Mouse (Mus musculus): ENCODE results near the gene Dynll2. TPM values are rescaled to one million over a fixed set of nuclear protein-coding genes. Genes with fewer than 3 reads are reported as not detected.

Dynll2 gene
- total RNA-seq, 2 experiments from 2014 or later = 193 to 205 TPM

DNA sequence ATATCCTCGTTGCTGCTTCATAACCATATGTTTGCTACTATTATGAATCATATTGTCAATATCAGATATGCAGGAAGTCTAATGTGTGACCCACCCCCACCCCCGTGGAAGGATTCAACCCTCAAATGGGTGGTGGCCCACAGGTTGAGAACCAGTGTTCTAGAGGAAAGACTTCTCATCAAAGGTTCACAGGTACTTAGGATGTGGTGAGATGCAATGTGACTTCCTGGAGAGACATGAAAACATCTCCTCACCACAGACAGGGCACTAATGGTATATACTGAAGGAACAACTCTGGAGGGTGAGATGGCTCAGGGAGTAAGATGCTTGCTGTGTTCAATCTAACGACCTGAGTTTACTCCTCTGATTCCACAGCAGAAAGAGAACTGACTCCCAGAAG is 51.9 kb downstream of the Dynll2 start:
- Histone ChIP-seq H3K4me3 (no peak overlapping the region), H3K27ac (no peak overlapping the region)
- DNase-seq = no peak
- intact Hi-C loops (cut with DNase I) = no loop called here
- TF ChIP-seq CTCF (IDR thresholded peaks at IDR 0.05) = no peak

DNA sequence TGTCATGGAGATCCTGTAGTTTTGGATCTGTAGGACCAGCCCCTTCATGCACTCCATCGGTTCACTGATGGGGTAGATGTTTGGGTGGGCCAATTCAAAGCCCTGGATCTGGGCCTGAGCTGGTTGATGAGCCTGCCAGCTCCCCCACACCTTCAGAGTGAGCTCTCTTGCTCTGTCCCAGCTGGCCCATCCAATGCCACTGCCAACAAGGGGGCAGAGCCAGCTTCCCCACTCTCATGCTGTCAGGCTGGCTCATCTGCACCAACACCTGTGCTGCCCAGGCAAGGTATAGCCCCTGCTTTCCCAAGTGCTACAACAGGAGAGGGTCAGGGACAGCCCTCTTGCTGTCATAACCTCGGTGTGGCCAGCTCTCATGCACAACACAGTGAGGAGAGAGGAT is 53.6 kb downstream of the Dynll2 start:
- intact Hi-C loops (cut with DNase I) = no loop called here
- Histone ChIP-seq H3K27ac (no peak overlapping the region), H3K4me3 (no peak overlapping the region)
- TF ChIP-seq CTCF (IDR thresholded peaks at IDR 0.05) = no peak
- no peak for DNase-seq

DNA sequence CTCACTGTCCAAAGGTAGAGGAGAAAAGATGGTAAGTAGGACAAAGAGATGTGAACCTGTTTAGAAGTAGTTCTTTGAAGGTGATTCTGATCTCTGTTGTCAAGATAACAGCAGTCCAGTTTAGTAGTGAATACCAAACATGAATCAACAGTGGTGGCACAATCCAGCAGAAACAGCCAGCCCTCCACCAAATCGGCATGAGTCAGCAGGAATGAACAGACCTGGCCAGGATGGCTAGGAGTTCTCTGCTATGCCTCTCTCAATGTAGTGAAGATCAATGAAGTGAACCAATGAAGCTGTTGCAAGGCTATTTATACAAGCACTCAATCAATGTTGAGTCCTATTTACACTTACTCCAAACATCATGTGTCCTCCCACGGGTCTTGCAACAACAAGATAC is 57.0 kb downstream of the Dynll2 start:
- intact Hi-C loops (cut with DNase I) = no loop called here
- no peak for DNase-seq
- Histone ChIP-seq H3K27ac (no peak overlapping the region), H3K4me3 (no peak overlapping the region)
- TF ChIP-seq CTCF (IDR thresholded peaks at IDR 0.05) = no peak

Other genes with a start within 250 kb of the Dynll2 start
- gene Supt4a, start 250.0 kb downstream of the Dynll2 start, total RNA-seq (2021) = 10 to 100 TPM; 36.8 TPM
- not detected for gene Tspoap1, start 227.0 kb downstream of the Dynll2 start, total RNA-seq (2021)
- not detected for gene Mpo, start 194.0 kb downstream of the Dynll2 start, total RNA-seq (2021)
- not detected for gene Lpo, start 159.2 kb downstream of the Dynll2 start, total RNA-seq (2021)
- gene Mks1, start 134.3 kb downstream of the Dynll2 start, total RNA-seq (2021) = 1 to 10 TPM; 1.5 to 1.9 TPM
- not detected for gene Epx, start 112.0 kb downstream of the Dynll2 start, total RNA-seq (2021)
- not detected for gene Olfr462, start 95.3 kb downstream of the Dynll2 start, total RNA-seq (2021)
- not detected for gene Olfr463, start 90.1 kb downstream of the Dynll2 start, total RNA-seq (2021)
- gene Olfr464, start 66.6 kb downstream of the Dynll2 start, total RNA-seq (2021) = not detected
- 10 to 100 TPM; 67.5 to 85.8 TPM for gene Srsf1, start 59.8 kb upstream of the Dynll2 start, total RNA-seq (2021)
- gene Vezf1, start 80.7 kb upstream of the Dynll2 start, total RNA-seq (2021) = 10 to 100 TPM; 76.5 to 87.2 TPM
- 100 to 1,000 TPM; 101 to 127 TPM for gene Cuedc1, start 110.5 kb upstream of the Dynll2 start, total RNA-seq (2021)
- gene Mrps23, start 216.9 kb upstream of the Dynll2 start, total RNA-seq (2021) = 100 to 1,000 TPM; 122 to 144 TPM

All from gastrocnemius, adult 2 months (tissue).